Mouse (Mus musculus) CH12.LX (cell line): ENCODE data around the gene Mansc4. TPM values are rescaled to one million over a fixed set of nuclear protein-coding genes. Genes with fewer than 3 reads are reported as not detected.

ENCODE experiments used
- DNase-seq: peaks from one replicate; pipeline ENCODE4 v3.0.0-alpha.2; 2013; ENCODE audit errors: extremely low read depth
- H3K27ac ChIP-seq: 2 replicates; pipeline ENCODE4 v1.5.1; 2012; ENCODE audit warnings: low read depth, mild to moderate bottlenecking, control low read depth, moderate library complexity; ENCODE audit not compliant: insufficient read depth
- H3K27me3 ChIP-seq: replicated peaks from 2 replicates; pipeline ENCODE3; 2012; ENCODE audit warnings: inconsistent platforms
- H3K36me3 ChIP-seq, 2 experiments: replicated peaks in 1 of 2; 2 replicates each; pipeline versions ENCODE3 to v1.6.1; 2012; ENCODE audit warnings: inconsistent platforms in 1 of 2, low read length in 1 of 2, mild to moderate bottlenecking in 1 of 2, mixed read lengths in 1 of 2, moderate library complexity in 1 of 2; ENCODE audit not compliant: control insufficient read depth in 1 of 2, insufficient read depth in 1 of 2
- H3K4me1 ChIP-seq, 2 experiments: 2 replicates each; pipeline ENCODE4 v1.6.1; 2012; ENCODE audit warnings: inconsistent platforms in 1 of 2, moderate library complexity in 1 of 2; ENCODE audit not compliant: insufficient read depth in 2 of 2, control insufficient read depth in 1 of 2
- H3K4me2 ChIP-seq: 2 replicates; pipeline ENCODE4 v1.6.1; 2012; ENCODE audit warnings: low read depth, mild to moderate bottlenecking, control low read depth; ENCODE audit not compliant: poor library complexity, insufficient read depth, severe bottlenecking
- H3K4me3 ChIP-seq, 3 experiments: fragments of 150-350 bp in 1 of 3; sonication (generic) in 1 of 3; replicated peaks in 1 of 3; 2 replicates each; pipeline versions ENCODE3 to v1.5.1; 2011 to 2012; ENCODE audit warnings: low read depth in 2 of 3, low read length in 2 of 3, mild to moderate bottlenecking in 2 of 3, moderate library complexity in 2 of 3, control low read depth in 1 of 3, improper control_type of control experiment in 1 of 3, inconsistent platforms in 1 of 3, mixed read lengths in 1 of 3; ENCODE audit not compliant: poor library complexity in 1 of 3
- H3K79me2 ChIP-seq: replicated peaks from 2 replicates; pipeline ENCODE4 v1.6.1; 2012; ENCODE audit warnings: mild to moderate bottlenecking, moderate library complexity; ENCODE audit not compliant: control insufficient read depth, poor library complexity, insufficient read depth, severe bottlenecking; ENCODE audit errors: extremely low read depth
- H3K9ac ChIP-seq: 2 replicates; pipeline ENCODE4 v1.6.1; 2012; ENCODE audit warnings: low read depth, mild to moderate bottlenecking, control low read depth, moderate library complexity; ENCODE audit not compliant: insufficient read depth
- H3K9me3 ChIP-seq: replicated peaks from 2 replicates; pipeline ENCODE3; 2012; ENCODE audit warnings: low read length, inconsistent platforms, mixed read lengths
- CHD2 ChIP-seq: IDR thresholded peaks from 2 replicates; pipeline ENCODE4 v1.6.1; 2011; ENCODE audit warnings: low read length, improper control_type of control experiment
- ELF1 ChIP-seq: IDR thresholded peaks from 2 replicates; pipeline ENCODE4 v1.6.1; 2014; ENCODE audit warnings: low read depth, mild to moderate bottlenecking, inconsistent platforms, low read length, improper control_type of control experiment
- JUN ChIP-seq: IDR thresholded peaks from 2 replicates; pipeline ENCODE4 v1.6.1; 2011; ENCODE audit warnings: low read depth, mild to moderate bottlenecking, low read length, improper control_type of control experiment, moderate library complexity; ENCODE audit not compliant: insufficient read depth
- MAFK ChIP-seq: IDR thresholded peaks from 2 replicates; pipeline ENCODE4 v1.6.1; 2011; ENCODE audit warnings: low read length, improper control_type of control experiment; ENCODE audit not compliant: insufficient replicate concordance
- MAX ChIP-seq: IDR thresholded peaks from 2 replicates; pipeline ENCODE4 v1.6.1; 2011; ENCODE audit warnings: low read length, improper control_type of control experiment
- MEF2A ChIP-seq: IDR thresholded peaks from 2 replicates; pipeline ENCODE4 v1.6.1; 2014; ENCODE audit warnings: low read depth, mild to moderate bottlenecking, inconsistent platforms, low read length, improper control_type of control experiment, borderline replicate concordance
- MXI1 ChIP-seq: IDR thresholded peaks from 2 replicates; pipeline ENCODE4 v1.6.1; 2011; ENCODE audit warnings: mild to moderate bottlenecking, low read depth, low read length, improper control_type of control experiment
- PAX5 ChIP-seq: IDR thresholded peaks from 2 replicates; pipeline ENCODE4 v1.6.1; 2012; ENCODE audit warnings: low read length, inconsistent platforms, mixed read lengths
- RAD21 ChIP-seq: IDR thresholded peaks from 2 replicates; pipeline ENCODE4 v1.6.1; 2011; ENCODE audit warnings: low read depth, mild to moderate bottlenecking, low read length, improper control_type of control experiment, moderate library complexity
- TBP ChIP-seq: conservative IDR thresholded peaks from 2 replicates; pipeline ENCODE4 v1.6.1; 2011; ENCODE audit warnings: low read depth, low read length, improper control_type of control experiment
- USF2 ChIP-seq: conservative IDR thresholded peaks from 2 replicates; pipeline ENCODE4 v1.6.1; 2011; ENCODE audit warnings: low read depth, low read length, improper control_type of control experiment
- ZKSCAN1 ChIP-seq: IDR thresholded peaks from 2 replicates; pipeline ENCODE4 v1.6.1; 2012; ENCODE audit warnings: low read depth, inconsistent platforms, low read length, improper control_type of control experiment, borderline replicate concordance
- ZMIZ1 ChIP-seq: IDR thresholded peaks from 2 replicates; pipeline ENCODE4 v1.6.1; 2012; ENCODE audit warnings: low read depth, mild to moderate bottlenecking, inconsistent platforms, low read length, improper control_type of control experiment
- dilution Hi-C: fragments of 300-500 bp; cut with MboI; formaldehyde crosslinking; loops from 2 replicates; pipeline ENCODE4 v1.14.3; 2020; ENCODE audit warnings: low sequenced_read_pairs; ENCODE audit not compliant: extremely low pct_unique_long_range_greater_than_20kb, extremely low pct_ligation_motif_present
- in situ Hi-C: fragments of 300-500 bp; cut with MboI; formaldehyde crosslinking; loops from 3 replicates; pipeline ENCODE4 v1.14.3; 2019; ENCODE audit warnings: low sequenced_read_pairs, low pct_ligation_motif_present, low pct_unique_long_range_greater_than_20kb, mixed read lengths
- polyA plus RNA-seq: library from polyadenylated mRNA; unstranded; fragments of >175 nt; gene quantifications from 2 replicates; pipeline ENCODE4 v1.2.1, GENCODE M21; 2012; ENCODE audit warnings: low read depth; ENCODE audit not compliant: insufficient read length
- total RNA-seq, 2 experiments: library from RNA; depleted of rRNA; stranded (reverse); fragments of 300-350 nt in 1 of 2; fragments of >200 nt in 1 of 2; gene quantifications; 2 replicates each; pipeline ENCODE4 v1.2.3; 2012 to 2014

The Mansc4 gene
- total and polyA plus RNA-seq, 3 experiments, result 0.20 TPM; not detected in 2

DNA sequence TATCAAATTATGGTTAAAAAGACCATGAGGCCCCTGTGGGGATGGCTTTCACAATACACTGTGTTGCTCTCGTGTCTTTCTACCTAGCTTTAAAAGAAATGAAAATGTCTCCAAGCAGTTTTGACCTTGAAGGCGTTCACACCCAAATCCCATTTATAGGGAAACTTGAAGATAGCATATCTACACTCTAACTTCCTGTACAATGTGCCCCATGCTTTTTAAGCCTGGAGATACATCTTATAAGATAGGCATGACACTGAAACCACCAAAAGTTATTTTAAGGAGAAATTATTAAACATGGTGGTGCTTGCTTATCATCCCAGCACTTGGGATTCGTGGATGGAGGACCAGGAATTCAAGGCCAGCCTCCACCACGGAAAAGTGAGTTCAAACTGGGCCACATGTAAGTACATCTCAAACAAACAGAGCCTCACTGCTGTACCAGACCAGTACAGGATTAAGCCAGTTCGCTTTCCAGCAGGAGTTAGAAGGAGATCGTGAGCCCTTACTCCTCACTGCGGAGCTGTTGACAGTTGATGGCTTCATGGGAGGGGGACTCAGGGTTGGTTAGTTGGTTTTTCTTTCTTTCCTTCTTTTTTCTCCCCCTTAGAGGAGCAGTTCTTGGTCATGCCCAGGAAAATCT lies 1.3 kb downstream of the Mansc4 start:
- H3K4me1 ChIP-seq, result peaks cover 4 to 14% of the 10 kb centered on the region in 2 experiments; a peak in 3 of 4 replicates
- in situ Hi-C loops, result no loop called here
- dilution Hi-C loops, result no loop called here
- no peak overlapping the region for H3K4me3 ChIP-seq
- no peaks in the 10 kb centered on the region for H3K79me2 ChIP-seq
- H3K4me2 ChIP-seq, result no peak overlapping the region
- no peaks in the 10 kb centered on the region for H3K27me3 ChIP-seq
- no peak overlapping the region for H3K27ac ChIP-seq
- no peaks in the 10 kb centered on the region for H3K9me3 ChIP-seq
- TF ChIP-seq MAX, result no peak
- TF ChIP-seq TBP, result no peak
- no peak for TF ChIP-seq ELF1
- no peak for TF ChIP-seq MAFK
- no peak for TF ChIP-seq JUN
- no peak for DNase-seq
- no peaks in the 10 kb centered on the region for H3K36me3 ChIP-seq
- H3K9ac ChIP-seq, result no peak overlapping the region

DNA sequence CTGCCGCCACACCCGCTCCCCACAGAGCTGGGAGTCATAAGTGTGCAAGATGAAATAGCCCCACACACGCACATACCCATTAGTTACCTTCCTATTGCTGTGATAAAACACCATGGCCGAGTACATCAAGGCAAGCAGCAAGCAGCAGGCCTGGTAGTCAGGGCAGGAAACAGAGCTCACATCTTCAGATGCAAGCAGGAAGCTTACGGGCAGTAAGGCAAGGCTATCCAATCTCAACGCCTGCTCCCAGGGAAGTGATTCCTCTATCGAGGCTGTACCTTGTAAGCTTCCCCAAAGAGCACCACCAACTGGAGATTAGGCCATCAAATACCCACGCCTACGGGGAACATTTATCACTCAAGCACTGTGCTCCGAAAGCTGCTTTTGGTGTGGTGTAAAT lies 6.9 kb downstream of the Mansc4 start:
- dilution Hi-C loops, result no loop called here
- H3K36me3 ChIP-seq, result peaks cover 15 to 24% of the 10 kb centered on the region in 2 experiments
- in situ Hi-C loops, result no loop called here

DNA sequence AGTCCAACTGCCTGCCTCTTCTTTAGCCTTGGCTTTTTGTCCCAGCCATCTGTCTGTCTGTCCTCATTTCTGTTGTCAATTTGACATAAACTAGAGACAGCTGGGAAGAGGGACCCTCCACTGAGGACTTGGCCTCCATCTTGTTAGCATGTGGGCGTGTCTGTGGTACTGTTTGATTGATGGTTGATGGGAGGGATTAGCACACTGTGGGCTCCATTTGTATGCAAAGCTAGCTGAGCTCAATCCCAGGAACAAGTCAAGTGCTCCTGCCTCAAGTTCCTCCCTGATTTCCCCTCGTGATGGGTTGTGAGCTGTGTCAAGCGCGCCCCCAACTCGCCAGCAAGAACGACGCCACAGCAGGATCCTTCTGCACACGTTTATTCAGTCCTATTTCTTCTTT lies 10.0 kb downstream of the Mansc4 start:
- in situ Hi-C loops (no loop called here), dilution Hi-C loops (no loop called here)
- Histone ChIP-seq H3K4me3 (no peak overlapping the region), H3K9ac (no peak overlapping the region), H3K4me2 (no peak overlapping the region), H3K9me3 (no peaks in the 10 kb centered on the region), H3K27ac (no peak overlapping the region), H3K36me3 (peaks cover 15 to 43% of the 10 kb centered on the region in 2 experiments), H3K27me3 (no peaks in the 10 kb centered on the region), H3K79me2 (no peaks in the 10 kb centered on the region), H3K4me1 (peaks cover 10 to 32% of the 10 kb centered on the region in 2 experiments)
- no peak for DNase-seq
- TF ChIP-seq PAX5 (no peak), RAD21 (no peak), ZMIZ1 (no peak), MEF2A (no peak), CHD2 (no peak), USF2 (no peak), MAFK (no peak), MXI1 (no peak), ZKSCAN1 (no peak)

More for the DNA sequence above, 6.9 kb downstream of the Mansc4 start:
- Histone ChIP-seq H3K4me1 (peaks cover 0 to 15% of the 10 kb centered on the region in 2 experiments; a peak in 2 of 4 replicates), H3K27ac (no peak overlapping the region), H3K4me3 (no peak overlapping the region), H3K27me3 (no peaks in the 10 kb centered on the region), H3K9me3 (no peaks in the 10 kb centered on the region), H3K4me2 (no peak overlapping the region), H3K79me2 (no peaks in the 10 kb centered on the region), H3K9ac (no peak overlapping the region)
- TF ChIP-seq MEF2A, result no peak
- no peak for TF ChIP-seq CHD2
- DNase-seq, result no peak
